Comparison of ENCODE assay signal across 15 mouse cellular contexts in the genomic region with DNA sequence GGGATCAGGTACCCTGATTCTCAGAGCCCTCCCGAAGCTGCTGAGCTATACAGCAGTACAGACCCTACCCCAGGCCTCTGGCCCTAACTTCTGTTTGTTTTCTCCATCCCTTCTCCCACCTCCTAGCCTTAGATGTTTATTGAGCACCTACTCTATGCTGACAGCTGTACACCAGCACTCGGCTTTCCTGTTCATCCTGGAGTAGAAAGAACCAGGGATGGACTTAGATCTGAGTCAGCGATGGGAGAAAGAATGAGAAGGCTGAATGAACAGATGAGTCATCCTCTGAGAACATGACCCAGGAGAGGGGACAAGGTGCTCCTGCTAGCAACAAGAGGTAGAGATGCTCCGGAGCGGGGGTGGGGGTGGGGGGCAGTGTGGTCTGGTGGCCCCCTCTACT. TPM values are rescaled to one million over a fixed set of nuclear protein-coding genes. Genes with fewer than 3 reads are reported as not detected.
DNase-seq lines count a peak whose midpoint lies in the region; ATAC-seq lines count a peak whose summit lies in the region.
"Had no signal": no experiment of that assay in that cellular context is flagged by ENCODE, and none has a peak within 500 bp of the region (broad histone marks: within the 10 kb centered on the region; RNA-seq: fewer than 3 reads in every experiment).

No protein-coding gene starts in this region.

- 0 out of 2 replicates have a peak overlapping the region, but pooled peaks have one; percentile 16 for H3K27ac ChIP-seq in heart, embryonic 10.5 days
- H3K27ac ChIP-seq in neural tube, embryonic 13.5 days (replicated peaks): no peak overlapping the region
- no peak overlapping the region for H3K27ac ChIP-seq in limb, embryonic 15.5 days
- H3K27ac ChIP-seq: hindbrain, embryonic 15.5 days; macrophage had no signal

- H3K27me3 ChIP-seq in heart, embryonic 10.5 days (ENCODE audit: insufficient read depth, poor library complexity, severe bottlenecking): no peaks in the 10 kb centered on the region
- H3K27me3 ChIP-seq in neural tube, embryonic 13.5 days: no peaks in the 10 kb centered on the region
- no peaks in the 10 kb centered on the region for H3K27me3 ChIP-seq in limb, embryonic 15.5 days
- H3K27me3 ChIP-seq: heart, embryonic 12.5 days; hindbrain, embryonic 15.5 days had no signal

- no peak for ATAC-seq in neural tube, embryonic 13.5 days (ENCODE audit: low read depth)
- ATAC-seq in limb, embryonic 15.5 days (ENCODE audit: insufficient number of reproducible peaks, low FRiP score, low TSS enrichment, low read depth): no peak
- ATAC-seq: midbrain, embryonic 16.5 days had no signal

- H3K9ac ChIP-seq in neural tube, embryonic 13.5 days: no peak overlapping the region; the same call in 1 of the 2 replicates
- no peak overlapping the region for H3K9ac ChIP-seq in limb, embryonic 15.5 days
- H3K9ac ChIP-seq: hindbrain, embryonic 15.5 days had no signal

- H3K4me1 ChIP-seq in heart, embryonic 10.5 days: peaks cover 43% of the 10 kb centered on the region
- H3K4me1 ChIP-seq in neural tube, embryonic 13.5 days (replicated peaks): peaks cover 36% of the 10 kb centered on the region
- peaks cover 36% of the 10 kb centered on the region for H3K4me1 ChIP-seq in limb, embryonic 15.5 days

- WGBS in heart, embryonic 10.5 days: 83% methylated on average over 5 of the region's 5 CpGs
- WGBS in neural tube, embryonic 13.5 days: 83% methylated on average over 5 of the region's 5 CpGs
- WGBS in limb, embryonic 15.5 days: 73% methylated on average over 5 of the region's 5 CpGs

- no peaks in the 10 kb centered on the region for H3K9me3 ChIP-seq in heart, embryonic 10.5 days
- no peaks in the 10 kb centered on the region for H3K9me3 ChIP-seq in neural tube, embryonic 13.5 days
- H3K9me3 ChIP-seq in limb, embryonic 15.5 days: no peaks in the 10 kb centered on the region
- H3K9me3 ChIP-seq: heart, embryonic 12.5 days; hindbrain, embryonic 15.5 days had no signal

- H3K4me3 ChIP-seq in heart, embryonic 10.5 days: no peak overlapping the region
- H3K4me3 ChIP-seq in neural tube, embryonic 13.5 days: no peak overlapping the region
- 0 out of 2 replicates have a peak overlapping the region, but pooled peaks have one; percentile 0 for H3K4me3 ChIP-seq in limb, embryonic 15.5 days
- H3K4me3 ChIP-seq: heart, embryonic 12.5 days; hindbrain, embryonic 15.5 days had no signal

- no peak for DNase-seq in heart, embryonic 10.5 days (ENCODE audit: low spot score)
- DNase-seq in heart, adult 11 months: no peak
- no peak for DNase-seq in neural tube, embryonic 10.5 days (ENCODE audit: extremely low spot score, low spot score)
- peak; percentile 70 for DNase-seq in Muller cell, postnatal 12 days (ENCODE audit: inconsistent ontology term)
- no peak for DNase-seq in lung, postnatal 25 days (ENCODE audit: low spot score)
- DNase-seq in T-cell, adult 2 months (ENCODE audit: low spot score): no peak
- DNase-seq: cerebellum, adult 18-20 months; kidney, adult 2 months; kidney, postnatal 14 days had no signal

- H3K4me2 ChIP-seq in neural tube, embryonic 13.5 days: 0 out of 2 replicates have a peak overlapping the region, but pooled peaks have one; percentile 92
- H3K4me2 ChIP-seq in limb, embryonic 15.5 days: no peak overlapping the region

- no peaks in the 10 kb centered on the region for H3K36me3 ChIP-seq in heart, embryonic 10.5 days
- 0 out of 2 replicates have a peak, but pooled peaks cover 4% of the 10 kb centered on the region for H3K36me3 ChIP-seq in neural tube, embryonic 13.5 days
- H3K36me3 ChIP-seq in limb, embryonic 15.5 days: peaks cover 9% of the 10 kb centered on the region
- H3K36me3 ChIP-seq: hindbrain, embryonic 15.5 days had no signal

RNA-seq across cellular contexts. Expression of gene Phf2, which starts 1.8 kb away (rescaled TPM):
- polyA plus RNA-seq in heart, embryonic 10.5 days (2016; fragmentation: Nextera tagmentation; extraction: Ambion mirVana): 4.1 and 6.8 TPM in 2 replicates
- polyA plus RNA-seq in neural tube, embryonic 13.5 days (2015; fragmentation: Nextera tagmentation; extraction: Ambion mirVana): 9.6 and 9.7 TPM in 2 replicates
- polyA plus RNA-seq in limb, embryonic 15.5 days (2015; fragmentation: Nextera tagmentation; extraction: Ambion mirVana): 7.7 and 8.5 TPM in 2 replicates
